Mouse (Mus musculus): ENCODE results near the gene Gm2244. TPM values are rescaled to one million over a fixed set of nuclear protein-coding genes. Genes with fewer than 3 reads are reported as not detected.
"Not testable (repeated sequence)": the region's sequence is repeated elsewhere in the genome, so short reads cannot be mapped to it uniquely, and the experiment has no call there.

Gene Gm2244
- total RNA-seq (2017): not detected in 2 replicates

- not testable (repeated sequence) for ATAC-seq (ENCODE audit: extremely low read depth, insufficient number of reproducible peaks, low FRiP score, poor library complexity, severe bottlenecking)
Measured at GRCm38 (mm10) chr14:19549863-19550262, at the start of gene Gm2244. Gm2244 (minus strand) TSS chr14:19549963.

DNA sequence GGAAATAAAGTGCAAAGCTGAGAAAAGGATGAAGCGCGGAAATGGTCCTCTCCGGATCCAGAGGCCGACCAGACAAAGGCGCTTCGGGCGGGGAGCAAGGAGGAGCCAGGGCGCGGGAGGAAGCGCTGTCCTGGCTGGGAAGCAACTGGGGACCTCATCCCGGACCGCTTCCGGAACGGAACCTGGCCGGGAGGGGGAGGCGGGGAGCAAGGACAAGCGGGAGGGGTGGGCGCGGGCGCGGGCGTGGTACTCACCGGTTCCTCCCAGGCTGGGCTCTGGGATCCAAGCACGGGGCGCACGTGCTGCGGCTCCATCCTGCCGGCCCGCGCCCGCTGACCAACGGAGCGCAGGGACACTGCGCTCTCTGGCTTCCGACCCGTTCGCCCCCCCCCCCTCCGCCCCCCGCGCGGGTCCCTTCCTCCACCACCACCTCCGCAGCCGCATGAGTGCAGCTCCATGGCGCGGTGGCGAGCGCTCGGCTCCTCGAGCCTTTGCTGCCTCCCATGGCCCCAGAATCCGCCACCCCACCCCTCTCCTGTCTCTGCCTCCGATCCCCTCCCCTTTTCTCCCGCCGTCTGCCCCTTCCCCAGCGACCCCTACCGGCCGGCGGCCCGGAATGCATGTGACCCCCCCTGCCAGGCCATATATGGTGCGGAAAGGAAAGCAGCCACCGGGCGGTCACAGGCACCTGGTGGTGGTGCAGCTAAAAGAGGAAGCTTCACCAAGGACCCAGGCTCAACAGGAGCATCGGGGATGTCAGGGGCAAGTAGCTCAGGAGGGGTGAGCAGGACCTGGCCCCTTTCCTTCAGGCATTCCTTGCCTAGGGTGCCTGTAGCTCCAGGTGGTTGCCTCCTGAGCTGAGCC, 35.3 kb upstream of the Gm2244 start, which contains the start of gene Gm2237:
Gene Gm2237, minus strand, starts transcription at position 332 of the 864 bp plus-strand sequence.
- ATAC-seq (ENCODE audit: extremely low read depth, insufficient number of reproducible peaks, low FRiP score, poor library complexity, severe bottlenecking): not testable (repeated sequence)

Other genes starting within 250 kb of the Gm2244 start
- gene Gm21738, start 131.0 kb downstream of the Gm2244 start, total RNA-seq (2017): 466 and 726 TPM in 2 replicates
- 1.6 and 1.7 TPM in 2 replicates for gene Gm2237, start 35.2 kb upstream of the Gm2244 start, total RNA-seq (2017)
- gene Gm5458, start 52.6 kb upstream of the Gm2244 start, total RNA-seq (2017): not detected in 2 replicates
- 0.25 TPM in 1 of 2 replicates, not detected in the other for gene Nid2, start 201.3 kb upstream of the Gm2244 start, total RNA-seq (2017)

Data from neutrophil, adult 5-6 weeks (primary cell).